Mouse (Mus musculus): ENCODE results near the gene Dohh. TPM values are rescaled to one million over a fixed set of nuclear protein-coding genes. Genes with fewer than 3 reads are reported as not detected.

Dohh gene
- polyA plus RNA-seq, 1 experiment from 2014 or later = 42.1 TPM

DNA sequence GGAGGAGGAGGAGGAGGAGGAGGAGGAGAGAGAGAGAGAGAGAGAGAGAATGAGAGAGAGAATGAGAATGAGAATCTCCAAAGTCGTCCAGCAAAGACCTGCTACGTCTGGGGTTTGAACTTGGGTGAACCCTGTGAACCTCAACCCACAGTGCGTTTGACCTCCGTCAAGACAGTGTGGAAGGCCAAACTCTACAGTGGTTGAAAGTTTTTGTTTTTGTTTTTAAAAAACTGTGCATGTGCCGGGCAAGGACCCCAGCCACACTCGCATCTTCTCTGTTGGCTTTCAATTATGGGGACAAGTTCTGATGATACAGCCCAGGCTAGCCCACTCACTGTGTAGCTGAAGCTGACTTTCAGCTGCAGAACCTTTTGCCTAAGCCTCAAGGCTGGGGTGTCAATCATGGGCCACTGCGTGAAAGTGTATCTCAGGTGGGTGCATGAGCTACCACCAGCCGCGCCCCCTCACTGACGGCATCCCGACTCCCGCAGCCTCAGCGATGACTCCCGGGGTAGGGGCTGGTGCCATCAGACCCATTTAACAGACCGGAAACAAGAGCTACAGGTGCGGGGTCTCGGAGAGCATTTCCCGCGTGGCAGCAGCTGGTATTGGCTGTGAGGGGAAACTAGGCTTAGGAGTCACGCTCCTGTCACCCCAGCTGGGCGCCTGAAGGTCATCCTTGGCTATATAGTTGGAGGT lies 48.1 kb downstream of the Dohh start:
- DNase-seq (peak; percentile 13), ATAC-seq (no peak)
- WGBS (ENCODE audit: insufficient replicate concordance) = 60% methylated on average over 21 of the region's 21 CpGs
- no peak for TF ChIP-seq CTCF (IDR thresholded peaks at IDR 0.05; ENCODE audit: low read depth)
- Histone ChIP-seq H3K4me3 (ENCODE audit: low read depth, low read length) (no peak overlapping the region), H3K27ac (ENCODE audit: low read depth) (no peak overlapping the region), H3K9me3 (ENCODE audit: low read length) (no peaks in the 10 kb centered on the region), H3K27me3 (ENCODE audit: insufficient read depth, low read length) (peaks cover 10% of the 10 kb centered on the region), H3K9ac (replicated peaks) (no peak overlapping the region), H3K4me1 (ENCODE audit: insufficient read depth) (peaks cover 33% of the 10 kb centered on the region), H3K4me2 (ENCODE audit: low read depth, low read length) (peak overlapping the region; percentile 52), H3K36me3 (replicated peaks; ENCODE audit: insufficient read depth, low read length) (no peaks in the 10 kb centered on the region)

DNA sequence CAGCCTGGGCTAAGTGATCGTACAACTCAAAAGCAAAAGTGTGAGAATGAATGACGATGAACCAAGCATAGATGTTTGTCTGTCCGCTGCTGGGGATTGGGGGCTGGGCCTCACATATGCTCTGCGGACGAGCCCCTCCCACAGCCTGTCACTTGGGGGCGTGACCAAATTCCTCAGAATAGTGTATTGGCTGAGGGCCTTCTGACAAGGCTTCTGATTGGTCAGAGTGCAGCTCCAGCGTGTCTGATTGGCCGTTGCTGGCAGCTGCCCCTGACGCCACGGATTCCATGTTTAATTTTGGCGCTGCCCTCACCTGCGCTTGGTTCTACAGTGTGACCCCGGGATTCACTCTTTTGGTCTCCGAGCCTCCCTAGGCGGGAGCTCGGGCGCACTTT lies 48.6 kb downstream of the Dohh start:
- WGBS (ENCODE audit: insufficient replicate concordance) = 5% methylated on average over 17 of the region's 17 CpGs
- Histone ChIP-seq H3K4me2 (ENCODE audit: low read depth, low read length) (peak overlapping the region; percentile 59), H3K27me3 (ENCODE audit: insufficient read depth, low read length) (peaks cover 6% of the 10 kb centered on the region; the same call in 1 of the 2 replicates), H3K9ac (replicated peaks) (0 out of 2 replicates have a peak overlapping the region, but pooled peaks have one; percentile 3), H3K4me3 (ENCODE audit: low read depth, low read length) (no peak overlapping the region), H3K36me3 (replicated peaks; ENCODE audit: insufficient read depth, low read length) (no peaks in the 10 kb centered on the region), H3K9me3 (ENCODE audit: low read length) (no peaks in the 10 kb centered on the region), H3K4me1 (ENCODE audit: insufficient read depth) (peaks cover 33% of the 10 kb centered on the region), H3K27ac (ENCODE audit: low read depth) (no peak overlapping the region)
- peak; percentile 90 for DNase-seq
- ATAC-seq = peak; percentile 81
- TF ChIP-seq EP300 (IDR thresholded peaks at IDR 0.05; ENCODE audit: low read depth) (peak; percentile 90), CTCF (IDR thresholded peaks at IDR 0.05; ENCODE audit: low read depth) (no peak)

DNA sequence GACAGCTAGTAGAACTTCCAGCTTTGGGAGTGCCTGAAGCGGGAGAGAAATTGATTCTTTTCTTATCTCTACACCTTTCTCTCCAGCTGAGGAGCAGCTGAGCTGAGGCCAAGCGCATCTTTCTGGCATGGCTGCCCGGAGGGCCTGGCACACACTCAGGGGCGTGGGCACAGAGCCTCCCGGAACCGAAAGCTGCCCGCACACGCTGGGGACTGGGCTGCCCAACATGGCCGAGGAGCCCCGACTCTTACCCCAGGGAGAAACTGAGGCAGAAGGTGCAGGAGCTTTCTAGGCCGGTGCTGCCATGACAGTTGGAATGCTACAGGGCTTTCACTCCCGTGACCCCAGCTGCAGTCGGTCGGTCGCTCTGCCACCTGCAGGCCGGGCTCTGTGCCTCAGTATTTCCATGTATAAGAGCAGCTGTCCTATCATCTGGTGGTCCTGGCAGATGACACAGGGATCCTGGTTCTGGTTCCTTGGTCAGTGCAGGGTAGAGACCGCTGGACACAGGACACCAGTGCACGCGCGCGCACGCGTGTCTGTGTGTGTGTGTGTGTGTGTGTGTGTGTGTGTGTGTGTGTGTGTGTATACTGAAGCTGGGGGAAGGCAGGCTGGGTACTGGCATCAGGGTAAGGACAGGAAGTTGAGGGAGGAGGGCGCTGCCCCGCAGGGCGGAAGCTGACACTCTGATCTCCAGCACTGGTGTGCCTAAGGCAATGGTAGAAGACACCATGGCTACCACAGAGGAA lies 49.5 kb downstream of the Dohh start:
- Histone ChIP-seq H3K4me1 (ENCODE audit: insufficient read depth) (peaks cover 33% of the 10 kb centered on the region), H3K9me3 (ENCODE audit: low read length) (no peaks in the 10 kb centered on the region), H3K27me3 (ENCODE audit: insufficient read depth, low read length) (peaks cover 6% of the 10 kb centered on the region; the same call in 1 of the 2 replicates), H3K4me3 (ENCODE audit: low read depth, low read length) (no peak overlapping the region), H3K36me3 (replicated peaks; ENCODE audit: insufficient read depth, low read length) (no peaks in the 10 kb centered on the region), H3K9ac (replicated peaks) (no peak overlapping the region), H3K27ac (ENCODE audit: low read depth) (0 out of 2 replicates have a peak overlapping the region, but pooled peaks have one; percentile 5), H3K4me2 (ENCODE audit: low read depth, low read length) (peak overlapping the region; percentile 59)
- peak; percentile 26; the same call in 1 of the 2 replicates for TF ChIP-seq CTCF (IDR thresholded peaks at IDR 0.05; ENCODE audit: low read depth)
- TF ChIP-seq EP300 (IDR thresholded peaks at IDR 0.05; ENCODE audit: low read depth) = no peak
- peak; percentile 30 for DNase-seq
- no peak for ATAC-seq
- WGBS (ENCODE audit: insufficient replicate concordance) = 62% methylated on average over 26 of the region's 26 CpGs

DNA sequence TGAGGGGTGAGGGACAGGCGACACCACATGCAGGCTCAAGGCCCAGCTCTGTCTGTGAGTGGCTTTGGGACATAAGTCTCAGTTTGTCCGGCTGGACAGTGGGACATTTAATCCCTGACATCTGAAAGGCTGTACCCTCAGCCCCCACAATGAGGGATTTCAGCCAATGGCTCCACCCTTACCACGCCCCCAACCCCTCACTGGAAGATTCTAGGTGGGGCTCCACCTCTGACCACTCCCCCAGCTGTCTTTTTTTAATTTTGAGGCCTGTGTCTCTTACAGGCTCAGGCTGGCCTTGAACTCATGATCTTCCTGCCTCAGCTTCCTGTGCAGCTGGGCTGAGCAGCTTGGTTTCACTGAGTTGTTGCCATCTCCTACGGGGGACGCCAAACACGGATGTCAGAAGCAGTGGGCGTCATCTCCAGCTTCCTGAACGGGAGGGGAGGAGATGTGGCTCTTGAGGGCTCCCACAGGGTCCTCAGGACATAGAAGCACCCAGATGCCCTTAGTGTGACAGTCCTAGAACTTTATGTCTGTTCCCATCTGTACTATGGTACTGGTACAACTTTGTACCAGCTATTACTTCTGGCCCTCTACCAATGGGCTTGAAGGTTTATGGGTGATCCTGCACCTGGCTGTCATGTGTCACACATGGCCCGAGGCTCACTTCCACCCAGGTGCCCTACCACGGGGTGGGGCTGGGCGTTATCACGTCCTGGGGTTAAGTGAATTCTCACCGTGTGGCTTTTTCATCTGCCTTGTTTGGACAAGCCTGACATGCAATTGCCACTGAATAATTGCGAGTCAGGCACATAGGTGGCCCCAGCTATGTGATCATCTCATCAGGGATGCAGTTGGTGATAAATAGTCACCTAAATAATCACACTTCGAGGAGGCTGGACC lies 50.4 kb downstream of the Dohh start:
- Histone ChIP-seq H3K9ac (replicated peaks) (no peak overlapping the region), H3K4me2 (ENCODE audit: low read depth, low read length) (no peak overlapping the region), H3K4me3 (ENCODE audit: low read depth, low read length) (no peak overlapping the region), H3K27ac (ENCODE audit: low read depth) (no peak overlapping the region), H3K27me3 (ENCODE audit: insufficient read depth, low read length) (peaks cover 6% of the 10 kb centered on the region; the same call in 1 of the 2 replicates), H3K9me3 (ENCODE audit: low read length) (no peaks in the 10 kb centered on the region), H3K36me3 (replicated peaks; ENCODE audit: insufficient read depth, low read length) (no peaks in the 10 kb centered on the region), H3K4me1 (ENCODE audit: insufficient read depth) (peaks cover 24% of the 10 kb centered on the region)
- DNase-seq (peak; percentile 18), ATAC-seq (no peak)
- TF ChIP-seq CTCF (IDR thresholded peaks at IDR 0.05; ENCODE audit: low read depth) (no peak), EP300 (IDR thresholded peaks at IDR 0.05; ENCODE audit: low read depth) (no peak)
- 40% methylated on average over 15 of the region's 15 CpGs for WGBS (ENCODE audit: insufficient replicate concordance)

DNA sequence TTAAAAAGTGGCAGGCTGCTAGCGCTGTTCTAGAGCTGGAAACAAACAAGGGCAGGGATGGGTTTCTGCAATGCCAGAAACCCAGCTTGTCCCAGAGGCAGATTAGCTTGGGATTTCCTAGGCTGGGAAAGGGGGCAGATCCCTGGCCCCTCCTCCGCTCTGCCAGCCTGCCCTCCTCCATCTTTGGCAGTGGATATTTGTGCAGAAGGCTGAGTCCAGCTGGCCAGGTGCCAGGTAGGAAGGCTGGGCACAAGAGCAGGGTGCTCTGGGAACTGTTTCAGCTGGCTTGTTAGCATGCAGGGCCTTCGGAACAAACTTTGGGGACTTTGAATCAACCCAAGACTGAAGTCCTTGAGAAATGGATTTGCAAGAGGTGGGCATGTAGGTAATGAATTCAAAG lies 51.2 kb downstream of the Dohh start:
- peaks cover 6% of the 10 kb centered on the region; the same call in 1 of the 2 replicates for H3K27me3 ChIP-seq (ENCODE audit: insufficient read depth, low read length)
- no peaks in the 10 kb centered on the region for H3K36me3 ChIP-seq (replicated peaks; ENCODE audit: insufficient read depth, low read length)
- peaks cover 20% of the 10 kb centered on the region for H3K4me1 ChIP-seq (ENCODE audit: insufficient read depth)
- no peak overlapping the region for H3K27ac ChIP-seq (ENCODE audit: low read depth)
- 69% methylated on average over 3 of the region's 3 CpGs for WGBS (ENCODE audit: insufficient replicate concordance)
- TF ChIP-seq EP300 (IDR thresholded peaks at IDR 0.05; ENCODE audit: low read depth) (no peak), CTCF (IDR thresholded peaks at IDR 0.05; ENCODE audit: low read depth) (no peak)
- no peaks in the 10 kb centered on the region for H3K9me3 ChIP-seq (ENCODE audit: low read length)
- no peak for ATAC-seq
- H3K4me3 ChIP-seq (ENCODE audit: low read depth, low read length) = no peak overlapping the region
- peak; percentile 14 for DNase-seq
- no peak overlapping the region for H3K4me2 ChIP-seq (ENCODE audit: low read depth, low read length)
- H3K9ac ChIP-seq (replicated peaks) = no peak overlapping the region

Small RNA genes within 50 kb of the gene (microRNA-seq; reads per million reads assigned to microRNA genes)
- gene Mir1191b = not detected
- not detected for gene Mir6913

Other genes with a start within 250 kb of the Dohh start
- gene Zbtb7a, start 249.2 kb upstream of the Dohh start, polyA plus RNA-seq (2015; fragmentation: Nextera tagmentation; extraction: Ambion mirVana) = 29.7 and 33.8 TPM in 2 replicates
- 14.6 and 16.1 TPM in 2 replicates for gene Pias4, start 216.5 kb upstream of the Dohh start, polyA plus RNA-seq (2015; fragmentation: Nextera tagmentation; extraction: Ambion mirVana)
- gene Eef2, start 207.8 kb upstream of the Dohh start, polyA plus RNA-seq (2015; fragmentation: Nextera tagmentation; extraction: Ambion mirVana) = 310 and 313 TPM in 2 replicates
- 15.3 and 17.2 TPM in 2 replicates for gene Dapk3, start 201.4 kb upstream of the Dohh start, polyA plus RNA-seq (2015; fragmentation: Nextera tagmentation; extraction: Ambion mirVana)
- gene 4930442H23Rik, start 200.6 kb upstream of the Dohh start, polyA plus RNA-seq (2015; fragmentation: Nextera tagmentation; extraction: Ambion mirVana) = not detected in 2 replicates
- not detected in 2 replicates for gene Nmrk2, start 182.4 kb upstream of the Dohh start, polyA plus RNA-seq (2015; fragmentation: Nextera tagmentation; extraction: Ambion mirVana)
- not detected in 2 replicates for gene Atcay, start 153.6 kb upstream of the Dohh start, polyA plus RNA-seq (2015; fragmentation: Nextera tagmentation; extraction: Ambion mirVana)
- 0.09 and 0.61 TPM in 2 replicates for gene Zfr2, start 151.3 kb upstream of the Dohh start, polyA plus RNA-seq (2015; fragmentation: Nextera tagmentation; extraction: Ambion mirVana)
- gene Matk, start 131.5 kb upstream of the Dohh start, polyA plus RNA-seq (2015; fragmentation: Nextera tagmentation; extraction: Ambion mirVana) = 1.7 TPM in 2 replicates
- gene Mrpl54, start 117.5 kb upstream of the Dohh start, polyA plus RNA-seq (2015; fragmentation: Nextera tagmentation; extraction: Ambion mirVana) = 110 and 112 TPM in 2 replicates
- gene Apba3, start 117.5 kb upstream of the Dohh start, polyA plus RNA-seq (2015; fragmentation: Nextera tagmentation; extraction: Ambion mirVana) = 21.1 and 23.2 TPM in 2 replicates
- gene Tjp3, start 92.8 kb upstream of the Dohh start, polyA plus RNA-seq (2015; fragmentation: Nextera tagmentation; extraction: Ambion mirVana) = 1.7 and 1.8 TPM in 2 replicates
- 8.8 and 9.7 TPM in 2 replicates for gene Pip5k1c, start 91.5 kb upstream of the Dohh start, polyA plus RNA-seq (2015; fragmentation: Nextera tagmentation; extraction: Ambion mirVana)
- 12.4 and 12.9 TPM in 2 replicates for gene Cactin, start 63.3 kb upstream of the Dohh start, polyA plus RNA-seq (2015; fragmentation: Nextera tagmentation; extraction: Ambion mirVana)
- gene Tbxa2r, start 55.7 kb upstream of the Dohh start, polyA plus RNA-seq (2015; fragmentation: Nextera tagmentation; extraction: Ambion mirVana) = 5.2 and 5.4 TPM in 2 replicates
- gene Gipc3, start 41.2 kb upstream of the Dohh start, polyA plus RNA-seq (2015; fragmentation: Nextera tagmentation; extraction: Ambion mirVana) = 0.02 and 0.08 TPM in 2 replicates
- gene Hmg20b, start 33.9 kb upstream of the Dohh start, polyA plus RNA-seq (2015; fragmentation: Nextera tagmentation; extraction: Ambion mirVana) = 26.4 and 27.1 TPM in 2 replicates
- 6.8 and 7.9 TPM in 2 replicates for gene Mfsd12, start 26.9 kb upstream of the Dohh start, polyA plus RNA-seq (2015; fragmentation: Nextera tagmentation; extraction: Ambion mirVana)
- 0.71 and 0.94 TPM in 2 replicates for gene 4930404N11Rik, start 18.6 kb upstream of the Dohh start, polyA plus RNA-seq (2015; fragmentation: Nextera tagmentation; extraction: Ambion mirVana)
- gene Fzr1, start 5.9 kb upstream of the Dohh start, polyA plus RNA-seq (2015; fragmentation: Nextera tagmentation; extraction: Ambion mirVana) = 69.7 and 74.6 TPM in 2 replicates
- 0.40 and 0.70 TPM in 2 replicates for gene Gm48551, start within 50 bp of the Dohh start, polyA plus RNA-seq (2015; fragmentation: Nextera tagmentation; extraction: Ambion mirVana)
- not detected in 2 replicates for gene Gm48552, start 4.6 kb downstream of the Dohh start, polyA plus RNA-seq (2015; fragmentation: Nextera tagmentation; extraction: Ambion mirVana)
- 1.7 and 2.0 TPM in 2 replicates for gene Smim24, start 8.6 kb downstream of the Dohh start, polyA plus RNA-seq (2015; fragmentation: Nextera tagmentation; extraction: Ambion mirVana)
- gene Nfic, start 71.2 kb downstream of the Dohh start, polyA plus RNA-seq (2015; fragmentation: Nextera tagmentation; extraction: Ambion mirVana) = 19.6 and 21.1 TPM in 2 replicates
- gene Celf5, start 98.3 kb downstream of the Dohh start, polyA plus RNA-seq (2015; fragmentation: Nextera tagmentation; extraction: Ambion mirVana) = not detected in 2 replicates
- gene Ncln, start 112.0 kb downstream of the Dohh start, polyA plus RNA-seq (2015; fragmentation: Nextera tagmentation; extraction: Ambion mirVana) = 29.2 and 30.6 TPM in 2 replicates
- 6.3 and 7.4 TPM in 2 replicates for gene S1pr4, start 115.7 kb downstream of the Dohh start, polyA plus RNA-seq (2015; fragmentation: Nextera tagmentation; extraction: Ambion mirVana)
- gene Gna15, start 139.8 kb downstream of the Dohh start, polyA plus RNA-seq (2015; fragmentation: Nextera tagmentation; extraction: Ambion mirVana) = 4.0 and 4.4 TPM in 2 replicates
- gene Gna11, start 160.8 kb downstream of the Dohh start, polyA plus RNA-seq (2015; fragmentation: Nextera tagmentation; extraction: Ambion mirVana) = 18.3 and 19.2 TPM in 2 replicates
- gene Aes, start 175.1 kb downstream of the Dohh start, polyA plus RNA-seq (2015; fragmentation: Nextera tagmentation; extraction: Ambion mirVana) = 256 and 266 TPM in 2 replicates
- 1.2 and 2.2 TPM in 2 replicates for gene Tle2, start 190.1 kb downstream of the Dohh start, polyA plus RNA-seq (2015; fragmentation: Nextera tagmentation; extraction: Ambion mirVana)
- gene Tle6, start 216.6 kb downstream of the Dohh start, polyA plus RNA-seq (2015; fragmentation: Nextera tagmentation; extraction: Ambion mirVana) = 2.9 and 3.0 TPM in 2 replicates
- 0.13 TPM in 2 replicates for gene BC025920, start 221.8 kb downstream of the Dohh start, polyA plus RNA-seq (2015; fragmentation: Nextera tagmentation; extraction: Ambion mirVana)
- gene Sirt6, start 243.4 kb downstream of the Dohh start, polyA plus RNA-seq (2015; fragmentation: Nextera tagmentation; extraction: Ambion mirVana) = 4.5 and 6.1 TPM in 2 replicates
- 1.8 and 2.1 TPM in 2 replicates for gene Ankrd24, start 244.1 kb downstream of the Dohh start, polyA plus RNA-seq (2015; fragmentation: Nextera tagmentation; extraction: Ambion mirVana)

Data from liver, postnatal 0 days (tissue).